Mouse (Mus musculus): ENCODE measurements at regions not wholly inside any gene's neighbourhood (a gene's known extent, or its start where the extent isn't known, plus 50 kb on each side); places are given as distances from the start of the nearest gene placed in this dataset.

GRCm38 (mm10) chr11:112173585-112173984 lies 608.4 kb upstream of the Sox9 start:
- WGBS, result 92% methylated on average over 10 of the region's 10 CpGs
- Histone ChIP-seq H3K9me3 (no peaks in the 10 kb centered on the region), H3K4me1 (replicated peaks) (no peaks in the 10 kb centered on the region), H3K27ac (no peak overlapping the region), H3K4me2 (replicated peaks) (no peak overlapping the region), H3K4me3 (replicated peaks) (no peak overlapping the region), H3K9ac (replicated peaks) (no peak overlapping the region), H3K36me3 (no peaks in the 10 kb centered on the region), H3K27me3 (no peaks in the 10 kb centered on the region)
- no peak for ATAC-seq

GRCm38 (mm10) chr11:112175302-112175701 lies 606.7 kb upstream of the Sox9 start:
- Histone ChIP-seq H3K4me1 (replicated peaks) (no peaks in the 10 kb centered on the region), H3K4me2 (replicated peaks) (no peak overlapping the region), H3K4me3 (replicated peaks) (no peak overlapping the region), H3K27ac (no peak overlapping the region), H3K27me3 (no peaks in the 10 kb centered on the region), H3K36me3 (no peaks in the 10 kb centered on the region), H3K9me3 (no peaks in the 10 kb centered on the region), H3K9ac (replicated peaks) (no peak overlapping the region)
- ATAC-seq, result no peak
- 89% methylated on average over 6 of the region's 6 CpGs for WGBS

GRCm38 (mm10) chr11:112180666-112181065 lies 601.4 kb upstream of the Sox9 start:
- Histone ChIP-seq H3K36me3 (no peaks in the 10 kb centered on the region), H3K9me3 (no peaks in the 10 kb centered on the region), H3K27me3 (no peaks in the 10 kb centered on the region), H3K9ac (replicated peaks) (no peak overlapping the region), H3K4me1 (replicated peaks) (no peaks in the 10 kb centered on the region), H3K27ac (no peak overlapping the region), H3K4me3 (replicated peaks) (no peak overlapping the region), H3K4me2 (replicated peaks) (no peak overlapping the region)
- WGBS, result 73% methylated on average over 10 of the region's 10 CpGs
- ATAC-seq, result no peak

- Histone ChIP-seq H3K9me3 (no peaks in the 10 kb centered on the region), H3K27me3 (peaks cover 9% of the 10 kb centered on the region; the same call in 1 of the 2 replicates), H3K4me2 (replicated peaks) (peak overlapping the region; percentile 43), H3K27ac (no peak overlapping the region), H3K4me3 (replicated peaks) (peak overlapping the region; percentile 8), H3K36me3 (no peaks in the 10 kb centered on the region), H3K4me1 (replicated peaks) (peaks cover 14% of the 10 kb centered on the region), H3K9ac (replicated peaks) (no peak overlapping the region)
- WGBS, result under 1% methylated on average over 18 of the region's 18 CpGs
- peak; percentile 90 for ATAC-seq
Observed at GRCm38 (mm10) chr11:112197620-112198268, 584.3 kb upstream of the Sox9 start.

- H3K4me2 ChIP-seq (replicated peaks), result no peak overlapping the region
- H3K9me3 ChIP-seq, result no peaks in the 10 kb centered on the region
- no peak for ATAC-seq
- H3K36me3 ChIP-seq, result no peaks in the 10 kb centered on the region
- 66% methylated on average over 2 of the region's 2 CpGs for WGBS
- no peak overlapping the region for H3K9ac ChIP-seq (replicated peaks)
- H3K4me1 ChIP-seq (replicated peaks), result peaks cover 5% of the 10 kb centered on the region; the same call in 1 of the 2 replicates
- H3K27ac ChIP-seq, result no peak overlapping the region
- H3K27me3 ChIP-seq, result peaks cover 9% of the 10 kb centered on the region
- H3K4me3 ChIP-seq (replicated peaks), result no peak overlapping the region
Observed at GRCm38 (mm10) chr11:112204561-112204960, 577.5 kb upstream of the Sox9 start.

GRCm38 (mm10) chr11:112209414-112209813 lies 572.6 kb upstream of the Sox9 start:
- peaks cover 1% of the 10 kb centered on the region; the same call in 1 of the 2 replicates for H3K4me1 ChIP-seq (replicated peaks)
- no peaks in the 10 kb centered on the region for H3K9me3 ChIP-seq
- 34% methylated on average over 4 of the region's 4 CpGs for WGBS
- no peak for ATAC-seq
- no peaks in the 10 kb centered on the region for H3K36me3 ChIP-seq
- H3K9ac ChIP-seq (replicated peaks), result no peak overlapping the region
- no peaks in the 10 kb centered on the region for H3K27me3 ChIP-seq
- no peak overlapping the region for H3K4me2 ChIP-seq (replicated peaks)
- no peak overlapping the region for H3K27ac ChIP-seq
- H3K4me3 ChIP-seq (replicated peaks), result no peak overlapping the region

GRCm38 (mm10) chr11:112219046-112219720 lies 562.8 kb upstream of the Sox9 start:
- H3K36me3 ChIP-seq, result no peaks in the 10 kb centered on the region
- H3K27me3 ChIP-seq, result no peaks in the 10 kb centered on the region
- ATAC-seq, result no peak
- 91% methylated on average over 5 of the region's 5 CpGs for WGBS
- no peaks in the 10 kb centered on the region for H3K9me3 ChIP-seq
- no peak overlapping the region for H3K27ac ChIP-seq
- no peak overlapping the region for H3K9ac ChIP-seq (replicated peaks)
- no peak overlapping the region for H3K4me3 ChIP-seq (replicated peaks)
- H3K4me2 ChIP-seq (replicated peaks), result no peak overlapping the region
- no peaks in the 10 kb centered on the region for H3K4me1 ChIP-seq (replicated peaks)

GRCm38 (mm10) chr11:112234492-112235116 lies 547.4 kb upstream of the Sox9 start:
- no peaks in the 10 kb centered on the region for H3K4me1 ChIP-seq (replicated peaks)
- no peaks in the 10 kb centered on the region for H3K9me3 ChIP-seq
- no peak overlapping the region for H3K27ac ChIP-seq
- H3K36me3 ChIP-seq, result no peaks in the 10 kb centered on the region
- H3K4me3 ChIP-seq (replicated peaks), result no peak overlapping the region
- no peak overlapping the region for H3K9ac ChIP-seq (replicated peaks)
- H3K4me2 ChIP-seq (replicated peaks), result no peak overlapping the region
- 82% methylated on average over 7 of the region's 7 CpGs for WGBS
- no peak for ATAC-seq
- H3K27me3 ChIP-seq, result no peaks in the 10 kb centered on the region

- H3K27me3 ChIP-seq, result no peaks in the 10 kb centered on the region
- H3K4me2 ChIP-seq (replicated peaks), result no peak overlapping the region
- no peaks in the 10 kb centered on the region for H3K9me3 ChIP-seq
- no peak overlapping the region for H3K4me3 ChIP-seq (replicated peaks)
- no peaks in the 10 kb centered on the region for H3K36me3 ChIP-seq
- no peak overlapping the region for H3K9ac ChIP-seq (replicated peaks)
- H3K4me1 ChIP-seq (replicated peaks), result no peaks in the 10 kb centered on the region
- no peak for ATAC-seq
- H3K27ac ChIP-seq, result no peak overlapping the region
- 85% methylated on average over 19 of the region's 19 CpGs for WGBS
Observed at GRCm38 (mm10) chr11:112238960-112239884, 542.8 kb upstream of the Sox9 start.

- Histone ChIP-seq H3K9ac (replicated peaks) (no peak overlapping the region), H3K27me3 (no peaks in the 10 kb centered on the region), H3K36me3 (no peaks in the 10 kb centered on the region), H3K4me2 (replicated peaks) (no peak overlapping the region), H3K27ac (no peak overlapping the region), H3K9me3 (no peaks in the 10 kb centered on the region), H3K4me3 (replicated peaks) (no peak overlapping the region), H3K4me1 (replicated peaks) (no peaks in the 10 kb centered on the region)
- ATAC-seq, result no peak
- 91% methylated on average over 1 of the region's 1 CpGs for WGBS
Observed at GRCm38 (mm10) chr11:112252548-112252947, 529.5 kb upstream of the Sox9 start.

- ATAC-seq, result no peak
- Histone ChIP-seq H3K27me3 (no peaks in the 10 kb centered on the region), H3K36me3 (no peaks in the 10 kb centered on the region), H3K4me2 (replicated peaks) (no peak overlapping the region), H3K27ac (no peak overlapping the region), H3K4me1 (replicated peaks) (no peaks in the 10 kb centered on the region), H3K9me3 (no peaks in the 10 kb centered on the region), H3K9ac (replicated peaks) (no peak overlapping the region), H3K4me3 (replicated peaks) (no peak overlapping the region)
- 90% methylated on average over 3 of the region's 3 CpGs for WGBS
Observed at GRCm38 (mm10) chr11:112253061-112253460, 529.0 kb upstream of the Sox9 start.

GRCm38 (mm10) chr11:112256326-112256725 lies 525.7 kb upstream of the Sox9 start:
- Histone ChIP-seq H3K4me3 (replicated peaks) (no peak overlapping the region), H3K4me2 (replicated peaks) (no peak overlapping the region), H3K27me3 (no peaks in the 10 kb centered on the region), H3K27ac (no peak overlapping the region), H3K9ac (replicated peaks) (no peak overlapping the region), H3K36me3 (no peaks in the 10 kb centered on the region), H3K4me1 (replicated peaks) (no peaks in the 10 kb centered on the region), H3K9me3 (no peaks in the 10 kb centered on the region)
- WGBS, result 89% methylated on average over 7 of the region's 7 CpGs
- no peak for ATAC-seq

Measured in midbrain, embryonic 13.5 days (tissue).